Mouse (Mus musculus) hindbrain, embryonic 10.5 days (tissue): ENCODE data around the gene Exoc8. TPM values are rescaled to one million over a fixed set of nuclear protein-coding genes. Genes with fewer than 3 reads are reported as not detected.

Experiments
- DNase-seq: peaks from one replicate; pipeline ENCODE4 v3.0.0-alpha.2; 2017; ENCODE audit warnings: low spot score
- H3K27ac ChIP-seq: fragments of 300-500 bp; sonication (generic); 2 replicates; pipeline ENCODE4 v1.5.1; 2016; ENCODE audit warnings: mild to moderate bottlenecking, moderate library complexity
- H3K27me3 ChIP-seq: fragments of 300-500 bp; sonication (generic); 2 replicates; pipeline ENCODE4 v1.6.1; 2016; ENCODE audit warnings: mild to moderate bottlenecking; ENCODE audit not compliant: poor library complexity, insufficient read depth, severe bottlenecking
- H3K36me3 ChIP-seq: fragments of 300-500 bp; sonication (generic); 2 replicates; pipeline ENCODE4 v1.6.1; 2016; ENCODE audit warnings: mild to moderate bottlenecking, moderate library complexity
- H3K4me1 ChIP-seq: fragments of 300-500 bp; sonication (generic); replicated peaks from 2 replicates; pipeline ENCODE4 v1.6.1; 2016; ENCODE audit warnings: mild to moderate bottlenecking
- H3K4me3 ChIP-seq: fragments of 300-500 bp; sonication (generic); 2 replicates; pipeline ENCODE4 v1.5.1; 2016; ENCODE audit warnings: mild to moderate bottlenecking, moderate library complexity
- H3K9me3 ChIP-seq: fragments of 300-500 bp; sonication (generic); 2 replicates; pipeline ENCODE4 v1.6.1; 2016; ENCODE audit warnings: mild to moderate bottlenecking, moderate library complexity
- WGBS: fragments of 180-500 bp; shearing (Covaris S2); methylation state at CpG from one replicate; pipeline ENCODE4 v1.1.7; 2016; 5-methylcytosine and 5-hydroxymethylcytosine counted together
- polyA plus RNA-seq: library from polyadenylated mRNA; unstranded; fragments of >200 nt; fragmentation: Nextera tagmentation; extraction: Ambion mirVana; gene quantifications from 2 replicates; pipeline ENCODE4 v1.2.1, GENCODE M21; 2016

Gene Exoc8
- polyA plus RNA-seq, 1 experiment from 2014 or later, result 9.5 TPM

GRCm38 (mm10) chr8:124863163-124863677 is 34.3 kb downstream of the Exoc8 start:
- Histone ChIP-seq H3K27me3 (no peaks in the 10 kb centered on the region), H3K27ac (peak overlapping the region; percentile 99), H3K36me3 (peaks cover 53% of the 10 kb centered on the region), H3K4me1 (peaks cover 26% of the 10 kb centered on the region), H3K4me3 (peak overlapping the region; percentile 87), H3K9me3 (no peaks in the 10 kb centered on the region)
- no peak for DNase-seq
- under 1% methylated on average over 33 of the region's 33 CpGs for WGBS

- DNase-seq, result peak; percentile 96
- H3K4me3 ChIP-seq, result peak within 1 kb of the TSS; percentile 87
- WGBS, result 2% methylated on average over 55 of the region's 55 CpGs
- peaks cover 25% of the 10 kb centered on the region for H3K4me1 ChIP-seq
- peak within 1 kb of the TSS; percentile 99 for H3K27ac ChIP-seq
- H3K36me3 ChIP-seq, result peaks cover 60% of the 10 kb centered on the region
- H3K27me3 ChIP-seq, result no peaks in the 10 kb centered on the region
- H3K9me3 ChIP-seq, result no peaks in the 10 kb centered on the region
Measured at GRCm38 (mm10) chr8:124862321-124863162, 35.0 kb downstream of the Exoc8 start, which contains the start of the genes Gnpat and 2810004N23Rik. Gene Gnpat, plus strand, starts transcription at chr8:124863033. Gene 2810004N23Rik, minus strand, starts transcription at chr8:124863120.

GRCm38 (mm10) chr8:124860188-124860587 is 37.3 kb downstream of the Exoc8 start:
- H3K27me3 ChIP-seq, result no peaks in the 10 kb centered on the region
- peaks cover 62% of the 10 kb centered on the region for H3K36me3 ChIP-seq
- no peak for DNase-seq
- no peak overlapping the region for H3K4me3 ChIP-seq
- 94% methylated on average over 3 of the region's 3 CpGs for WGBS
- no peak overlapping the region for H3K27ac ChIP-seq
- H3K4me1 ChIP-seq, result peaks cover 20% of the 10 kb centered on the region
- H3K9me3 ChIP-seq, result peaks cover 10% of the 10 kb centered on the region; the same call in 1 of the 2 replicates

GRCm38 (mm10) chr8:124859466-124859865 is 38.0 kb downstream of the Exoc8 start:
- H3K9me3 ChIP-seq, result peaks cover 15% of the 10 kb centered on the region; the same call in 1 of the 2 replicates
- peaks cover 69% of the 10 kb centered on the region for H3K36me3 ChIP-seq
- no peak for DNase-seq
- H3K27ac ChIP-seq, result no peak overlapping the region
- no peaks in the 10 kb centered on the region for H3K27me3 ChIP-seq
- H3K4me3 ChIP-seq, result no peak overlapping the region
- peaks cover 19% of the 10 kb centered on the region for H3K4me1 ChIP-seq

- Histone ChIP-seq H3K9me3 (peaks cover 33% of the 10 kb centered on the region), H3K4me1 (no peaks in the 10 kb centered on the region), H3K27me3 (no peaks in the 10 kb centered on the region), H3K4me3 (no peak overlapping the region), H3K36me3 (peaks cover 63% of the 10 kb centered on the region), H3K27ac (no peak overlapping the region)
- no peak for DNase-seq
- 100% methylated on average over 1 of the region's 1 CpGs for WGBS
Measured at GRCm38 (mm10) chr8:124853511-124853910, 44.0 kb downstream of the Exoc8 start.

GRCm38 (mm10) chr8:124845573-124845972 is 51.9 kb downstream of the Exoc8 start:
- Histone ChIP-seq H3K36me3 (peaks cover 53% of the 10 kb centered on the region), H3K9me3 (no peaks in the 10 kb centered on the region)
- WGBS, result 90% methylated on average over 5 of the region's 5 CpGs

GRCm38 (mm10) chr8:124845131-124845530 is 52.4 kb downstream of the Exoc8 start:
- Histone ChIP-seq H3K4me3 (no peak overlapping the region), H3K9me3 (no peaks in the 10 kb centered on the region), H3K36me3 (peaks cover 57% of the 10 kb centered on the region), H3K4me1 (0 out of 2 replicates have a peak, but pooled peaks cover 4% of the 10 kb centered on the region), H3K27ac (no peak overlapping the region), H3K27me3 (no peaks in the 10 kb centered on the region)
- 73% methylated on average over 3 of the region's 3 CpGs for whole genome bisulfite sequencing
- DNase-seq, result no peak

More at GRCm38 (mm10) chr8:124845573-124845972, 51.9 kb downstream of the Exoc8 start:
- no peak for DNase-seq
- Histone ChIP-seq H3K27ac (no peak overlapping the region), H3K4me1 (0 out of 2 replicates have a peak, but pooled peaks cover 4% of the 10 kb centered on the region), H3K27me3 (no peaks in the 10 kb centered on the region), H3K4me3 (no peak overlapping the region)

Other genes starting within 250 kb of the Exoc8 start
- 20.1 and 22.2 TPM in 2 replicates for gene 2310022B05Rik, start 234.3 kb downstream of the Exoc8 start, polyA plus RNA-seq
- gene Ttc13, start 175.7 kb downstream of the Exoc8 start, polyA plus RNA-seq, result 49.2 and 49.7 TPM in 2 replicates
- gene Arv1, start 175.6 kb downstream of the Exoc8 start, polyA plus RNA-seq, result 34.3 and 38.1 TPM in 2 replicates
- gene Fam89a, start 145.9 kb downstream of the Exoc8 start, polyA plus RNA-seq, result 4.3 and 6.7 TPM in 2 replicates
- gene Trim67, start 104.6 kb downstream of the Exoc8 start, polyA plus RNA-seq, result 0.81 and 3.3 TPM in 2 replicates
- 143 and 147 TPM in 2 replicates for gene Gnpat, start 34.7 kb downstream of the Exoc8 start, polyA plus RNA-seq
- 51.4 and 71.3 TPM in 2 replicates for gene 2810004N23Rik, start 34.6 kb downstream of the Exoc8 start, polyA plus RNA-seq
- 11.0 and 11.7 TPM in 2 replicates for gene Sprtn, start 181 bp upstream of the Exoc8 start, polyA plus RNA-seq
- 10.1 and 12.2 TPM in 2 replicates for gene Egln1, start 51.6 kb upstream of the Exoc8 start, polyA plus RNA-seq
- 128 and 131 TPM in 2 replicates for gene Tsnax, start 115.3 kb upstream of the Exoc8 start, polyA plus RNA-seq
- gene Disc1, start 156.5 kb upstream of the Exoc8 start, polyA plus RNA-seq, result 1.6 and 2.1 TPM in 2 replicates